Mouse (Mus musculus) CD4-positive naive resting alpha-beta T cell, adult 57 days (primary cell): ENCODE data around the gene Krtap4-7. TPM values are rescaled to one million over a fixed set of nuclear protein-coding genes. Genes with fewer than 3 reads are reported as not detected.

Experiments
- total RNA-seq: library from RNA; stranded (reverse); gene quantifications from one replicate; pipeline ENCODE4 v1.2.4, GENCODE M21; 2023

Gene Krtap4-7
- not detected for total RNA-seq

GRCm38 (mm10) chr11:99643635-99644139 is at the start of gene Krtap4-7:
Gene Krtap4-7 (minus strand): TSS chr11:99644089.

GRCm38 (mm10) chr11:99690463-99690862 is 46.6 kb upstream of the Krtap4-7 start, which contains the start of gene Gm14190:
Gene Gm14190 (minus strand): TSS chr11:99690740.

DNA sequence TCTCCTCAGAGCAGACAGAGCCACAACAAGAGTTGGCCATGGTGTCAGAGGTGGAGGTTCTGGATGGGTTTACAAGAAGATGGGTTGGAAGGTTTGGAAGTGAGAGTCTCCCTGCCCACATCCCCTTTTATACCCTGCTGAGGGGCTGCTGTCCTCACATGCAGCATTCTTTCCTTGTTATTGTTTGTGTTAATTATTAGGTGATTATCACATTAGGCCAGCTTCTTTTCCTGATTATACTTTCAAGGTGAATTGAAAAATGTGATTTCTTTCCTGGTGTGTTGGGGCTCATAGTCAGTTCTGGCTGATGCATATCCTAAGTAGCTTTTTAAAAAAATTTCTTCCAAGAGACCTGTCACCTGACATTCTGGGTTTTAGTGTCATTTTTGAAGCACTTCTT is 22.0 kb upstream of the Krtap4-7 start, which contains the start of gene Krtap4-6:
Gene Krtap4-6, minus strand, starts transcription at position 101 of the 400 bp plus-strand sequence.

DNA sequence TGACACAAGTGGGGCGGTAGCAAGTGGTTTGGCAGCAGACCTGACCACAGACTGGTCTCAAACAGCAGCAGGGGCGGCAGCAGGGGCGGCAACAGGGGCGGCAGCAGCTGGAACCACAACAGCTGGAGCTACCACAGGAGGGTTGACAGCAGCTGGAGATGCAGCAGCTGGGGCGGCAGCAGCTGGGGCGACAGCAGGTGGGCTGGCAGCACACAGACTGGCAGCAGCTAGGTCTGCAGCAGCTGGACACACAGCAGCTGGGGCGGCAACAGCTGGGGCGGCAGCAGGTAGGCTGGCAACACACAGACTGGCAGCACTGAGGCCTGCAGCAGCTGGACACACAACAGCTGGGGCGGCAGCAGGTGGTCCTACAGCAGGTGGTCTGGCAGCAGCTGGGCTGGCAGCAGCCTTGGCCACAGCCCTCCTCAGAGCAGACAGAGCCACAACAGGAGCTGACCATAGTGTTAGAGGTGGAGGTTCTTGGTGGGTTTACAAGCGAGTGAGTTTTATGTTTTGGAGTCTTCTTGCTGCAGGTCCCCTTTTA is 14.7 kb upstream of the Krtap4-7 start, which contains the start of gene Gm11563:
Gene Gm11563, minus strand, starts transcription at position 494 of the 544 bp plus-strand sequence.

DNA sequence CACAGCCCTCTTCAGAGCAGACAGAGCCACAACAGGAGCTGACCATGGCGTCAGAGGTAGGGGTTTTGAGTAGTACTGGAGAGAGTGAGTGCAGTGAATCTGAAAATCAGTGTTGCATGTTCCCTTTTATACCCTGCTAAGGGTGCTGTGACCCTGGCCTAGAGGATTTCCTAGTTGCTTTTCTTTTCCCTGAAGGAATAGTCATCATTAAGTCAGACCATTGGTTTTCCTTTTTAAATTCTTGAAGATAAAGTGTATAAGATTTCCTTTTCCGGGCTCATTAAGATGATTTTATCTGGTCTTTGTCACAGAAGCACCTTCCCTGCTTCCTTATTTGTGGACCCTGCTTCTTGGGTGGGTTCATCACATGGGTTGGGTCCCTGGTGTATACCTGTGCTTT is 6.2 kb upstream of the Krtap4-7 start, which contains the start of gene Gm11555:
Gene Gm11555, minus strand, starts transcription at position 101 of the 400 bp plus-strand sequence.

DNA sequence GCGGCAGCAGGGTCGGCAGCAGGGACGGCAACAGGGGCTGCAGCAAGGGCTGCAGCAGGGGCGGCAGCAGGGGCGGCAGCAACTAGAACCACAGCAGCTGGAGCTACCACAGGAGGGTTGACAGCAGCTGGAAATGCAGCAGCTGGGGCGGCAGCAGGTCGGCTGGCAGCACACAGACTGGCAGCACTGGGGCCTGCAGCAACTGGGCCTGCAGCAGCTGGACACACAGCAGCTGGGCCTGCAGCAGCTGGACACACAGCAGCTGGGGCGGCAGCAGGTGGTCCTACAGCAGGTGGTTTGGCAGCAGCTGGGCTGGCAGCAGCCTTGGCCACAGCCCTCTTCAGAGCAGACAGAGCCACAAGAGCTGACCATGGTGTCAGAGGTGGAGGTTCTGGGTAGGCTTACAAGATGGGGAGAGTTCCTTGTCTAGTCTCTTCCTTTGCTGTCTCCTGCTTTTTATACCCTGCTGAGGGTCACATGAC is 9.2 kb downstream of the Krtap4-7 start, which contains the start of gene Krtap4-2:
Gene Krtap4-2, minus strand, starts transcription at position 432 of the 482 bp plus-strand sequence.

GRCm38 (mm10) chr11:99628138-99628537 is 15.8 kb downstream of the Krtap4-7 start, which contains the start of gene Krtap4-1:
Gene Krtap4-1 (minus strand): TSS chr11:99628238.

DNA sequence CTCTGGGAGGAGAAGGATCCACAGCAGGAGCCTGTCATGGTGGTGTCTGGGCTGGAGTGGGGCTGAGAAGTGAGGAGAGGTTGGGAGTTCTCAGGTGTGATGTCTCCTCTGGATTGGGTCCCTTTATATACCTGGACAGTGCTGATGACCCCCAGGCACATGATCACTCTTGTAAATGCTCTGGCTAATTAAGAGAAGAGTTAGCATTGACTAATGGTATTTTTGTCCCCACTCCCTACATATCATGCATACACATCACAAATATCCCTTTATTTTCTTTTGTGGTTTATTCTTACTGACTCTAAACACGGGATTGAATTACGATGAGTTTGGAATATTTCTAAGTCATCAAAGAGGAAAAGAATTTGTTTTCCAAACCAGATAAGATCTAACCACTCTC is 23.6 kb downstream of the Krtap4-7 start, which contains the start of gene Gm11562:
Gene Gm11562, minus strand, starts transcription at position 101 of the 400 bp plus-strand sequence.

GRCm38 (mm10) chr11:99614796-99615363 is 29.0 kb downstream of the Krtap4-7 start, which contains the start of gene Krtap2-4:
Gene Krtap2-4 (minus strand): TSS chr11:99614846.

GRCm38 (mm10) chr11:99610089-99610488 is 33.8 kb downstream of the Krtap4-7 start, which contains the start of gene Gm11937:
Gene Gm11937 (minus strand): TSS chr11:99610189.

GRCm38 (mm10) chr11:99603208-99603607 is 40.7 kb downstream of the Krtap4-7 start, which contains the start of gene Gm11938:
Gene Gm11938 (minus strand): TSS chr11:99603308.

DNA sequence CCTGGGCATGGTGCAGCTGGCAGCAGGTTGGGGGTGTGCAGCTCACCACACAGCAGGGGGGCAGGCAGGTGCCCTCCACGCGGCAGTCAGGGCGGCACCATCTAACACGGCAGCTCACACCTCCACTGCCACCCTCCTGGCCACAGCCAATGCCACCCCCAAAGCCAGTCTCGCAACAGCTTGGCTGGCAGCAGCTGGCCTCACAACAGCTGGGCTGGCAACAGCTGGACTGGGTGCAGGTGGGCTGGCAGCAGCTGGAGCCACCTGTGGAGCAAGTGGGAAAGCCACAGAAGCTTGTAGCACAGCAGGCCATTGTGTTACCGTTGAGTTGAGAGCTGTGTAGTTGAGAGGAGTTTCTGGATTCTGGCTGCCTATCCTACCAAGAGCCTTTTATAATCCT is 46.1 kb downstream of the Krtap4-7 start, which contains the start of gene Krtap9-3:
Gene Krtap9-3, minus strand, starts transcription at position 364 of the 400 bp plus-strand sequence.

Other genes with a start within 250 kb of the Krtap4-7 start
- not detected for gene Krt12, start 221.8 kb downstream of the Krtap4-7 start, total RNA-seq
- gene Krt20, start 205.9 kb downstream of the Krtap4-7 start, total RNA-seq: not detected
- not detected for gene Krt23, start 151.0 kb downstream of the Krtap4-7 start, total RNA-seq
- gene Krt39, start 122.8 kb downstream of the Krtap4-7 start, total RNA-seq: not detected
- not detected for gene Krt40, start 100.9 kb downstream of the Krtap4-7 start, total RNA-seq
- gene Krtap3-3, start 93.2 kb downstream of the Krtap4-7 start, total RNA-seq: not detected
- gene Krtap3-2, start 87.2 kb downstream of the Krtap4-7 start, total RNA-seq: not detected
- gene Gm11939, start 84.6 kb downstream of the Krtap4-7 start, total RNA-seq: not detected
- not detected for gene Krtap3-1, start 77.5 kb downstream of the Krtap4-7 start, total RNA-seq
- gene Krtap1-5, start 63.1 kb downstream of the Krtap4-7 start, total RNA-seq: not detected
- not detected for gene Krtap1-4, start 60.4 kb downstream of the Krtap4-7 start, total RNA-seq
- gene Krtap1-3, start 52.8 kb downstream of the Krtap4-7 start, total RNA-seq: not detected
- gene Krtap9-3, start 46.0 kb downstream of the Krtap4-7 start, total RNA-seq: not detected
- gene Gm11938, start 40.8 kb downstream of the Krtap4-7 start, total RNA-seq: not detected
- not detected for gene Gm11937, start 33.9 kb downstream of the Krtap4-7 start, total RNA-seq
- gene Krtap2-4, start 29.2 kb downstream of the Krtap4-7 start, total RNA-seq: not detected
- not detected for gene Gm11562, start 23.7 kb downstream of the Krtap4-7 start, total RNA-seq
- not detected for gene Krtap4-1, start 15.9 kb downstream of the Krtap4-7 start, total RNA-seq
- not detected for gene Krtap4-2, start 9.0 kb downstream of the Krtap4-7 start, total RNA-seq
- not detected for gene Gm11555, start 6.1 kb upstream of the Krtap4-7 start, total RNA-seq
- not detected for gene Gm11563, start 14.9 kb upstream of the Krtap4-7 start, total RNA-seq
- gene Krtap4-6, start 21.9 kb upstream of the Krtap4-7 start, total RNA-seq: not detected
- not detected for gene Gm14190, start 46.7 kb upstream of the Krtap4-7 start, total RNA-seq
- gene Gm14180, start 90.2 kb upstream of the Krtap4-7 start, total RNA-seq: not detected
- gene Gm11595, start 128.8 kb upstream of the Krtap4-7 start, total RNA-seq: not detected
- not detected for gene Krtap4-8, start 136.6 kb upstream of the Krtap4-7 start, total RNA-seq
- gene Krtap4-9, start 141.1 kb upstream of the Krtap4-7 start, total RNA-seq: not detected
- not detected for gene Gm11596, start 149.4 kb upstream of the Krtap4-7 start, total RNA-seq
- gene Gm11569, start 154.8 kb upstream of the Krtap4-7 start, total RNA-seq: not detected
- gene Gm11554, start 160.4 kb upstream of the Krtap4-7 start, total RNA-seq: not detected
- not detected for gene Krtap4-13, start 165.8 kb upstream of the Krtap4-7 start, total RNA-seq
- gene Gm11564, start 171.6 kb upstream of the Krtap4-7 start, total RNA-seq: not detected
- gene 2300003K06Rik, start 194.0 kb upstream of the Krtap4-7 start, total RNA-seq: not detected
- gene Krtap4-16, start 207.5 kb upstream of the Krtap4-7 start, total RNA-seq: not detected
- gene Gm11568, start 213.8 kb upstream of the Krtap4-7 start, total RNA-seq: not detected
- not detected for gene Gm11559, start 220.4 kb upstream of the Krtap4-7 start, total RNA-seq
- not detected for gene Krtap9-1, start 229.3 kb upstream of the Krtap4-7 start, total RNA-seq
- gene Gm11567, start 235.1 kb upstream of the Krtap4-7 start, total RNA-seq: not detected